Mouse (Mus musculus): ENCODE data around the gene Socs7.

DNA sequence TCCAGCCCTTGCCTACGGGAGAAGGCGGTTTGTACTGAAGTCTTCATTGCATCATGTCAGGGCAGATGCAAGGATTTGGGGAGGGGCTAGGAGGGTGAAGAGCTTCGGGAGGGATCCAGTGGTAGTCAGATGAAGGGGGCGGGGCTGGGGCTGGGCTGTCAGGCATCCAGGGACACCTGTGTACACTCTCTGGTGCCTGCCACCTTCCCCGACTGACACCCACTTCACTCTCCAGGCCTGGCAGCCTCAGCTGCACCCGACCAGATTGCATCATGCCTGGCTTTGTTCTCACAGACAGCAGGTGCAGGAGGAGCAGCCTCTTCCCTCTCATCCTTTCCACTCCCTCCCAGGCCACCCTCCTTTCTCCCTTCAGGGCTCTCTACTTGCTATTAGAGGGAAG lies 38.7 kb downstream of the Socs7 start:
- TF ChIP-seq CHD2 (IDR thresholded peaks at IDR 0.05; ENCODE audit: low read depth, low read length) (no peak), ZNF384 (IDR thresholded peaks at IDR 0.05; ENCODE audit: low read depth, low read length) (no peak)
